Mouse (Mus musculus) erythroblast, embryonic 14.5 days (primary cell): ENCODE data around the gene Rad51.

Experiments used
- GATA1 ChIP-seq: IDR thresholded peaks from 2 replicates; pipeline ENCODE4 v1.6.1; 2012; ENCODE audit warnings: low read length, inconsistent platforms, mixed read lengths
- TAL1 ChIP-seq: IDR thresholded peaks from 3 replicates; pipeline ENCODE4 v1.6.1; 2012; ENCODE audit warnings: low read length, inconsistent platforms, mixed read lengths

- no peak for TF ChIP-seq TAL1
- TF ChIP-seq GATA1, result no peak
Measured at GRCm38 (mm10) chr2:119173991-119174651, 61.5 kb downstream of the Rad51 start, which contains the start of gene Gm14137.
